Mouse (Mus musculus) CH12.LX (cell line): ENCODE data around the gene Slc9b2.

Experiments
- CHD1 ChIP-seq: IDR thresholded peaks from 2 replicates; pipeline ENCODE4 v1.6.1; 2012; ENCODE audit warnings: low read depth, low read length, improper control_type of control experiment, inconsistent platforms
- CTCF ChIP-seq, 2 experiments: IDR thresholded peaks in 1 of 2; conservative IDR thresholded peaks in 1 of 2; 2 replicates each; pipeline ENCODE4 v1.5.1; 2011 to 2012; ENCODE audit warnings: low read depth in 2 of 2, low read length in 2 of 2, improper control_type of control experiment in 1 of 2, inconsistent platforms in 1 of 2, mild to moderate bottlenecking in 1 of 2, moderate library complexity in 1 of 2
- EP300 ChIP-seq: IDR thresholded peaks from 2 replicates; pipeline ENCODE4 v1.6.1; 2011; ENCODE audit warnings: low read length, improper control_type of control experiment
- HCFC1 ChIP-seq: IDR thresholded peaks from 2 replicates; pipeline ENCODE4 v1.6.1; 2012; ENCODE audit warnings: low read depth, mild to moderate bottlenecking, inconsistent platforms, low read length, improper control_type of control experiment
- KAT2A ChIP-seq: IDR thresholded peaks from 2 replicates; pipeline ENCODE4 v1.6.1; 2012; ENCODE audit warnings: low read length, improper control_type of control experiment, inconsistent platforms; ENCODE audit not compliant: insufficient replicate concordance
- MAX ChIP-seq: IDR thresholded peaks from 2 replicates; pipeline ENCODE4 v1.6.1; 2011; ENCODE audit warnings: low read length, improper control_type of control experiment
- MYC ChIP-seq: IDR thresholded peaks from 2 replicates; pipeline ENCODE4 v1.6.1; 2011; ENCODE audit warnings: low read depth, mild to moderate bottlenecking, improper control_type of control experiment, low read length
- POLR2A ChIP-seq: IDR thresholded peaks from 2 replicates; pipeline ENCODE4 v1.6.1; 2011; ENCODE audit warnings: low read depth, mild to moderate bottlenecking, improper control_type of control experiment, low read length
- POLR2AphosphoS2 ChIP-seq: IDR thresholded peaks from 2 replicates; pipeline ENCODE4 v1.6.1; 2011; ENCODE audit warnings: low read depth, low read length, improper control_type of control experiment
- UBTF ChIP-seq: IDR thresholded peaks from 2 replicates; pipeline ENCODE4 v1.6.1; 2012; ENCODE audit warnings: low read depth, mild to moderate bottlenecking, inconsistent platforms, low read length, improper control_type of control experiment, moderate library complexity
- USF2 ChIP-seq: conservative IDR thresholded peaks from 2 replicates; pipeline ENCODE4 v1.6.1; 2011; ENCODE audit warnings: low read depth, low read length, improper control_type of control experiment
- ZC3H11A ChIP-seq: IDR thresholded peaks from 2 replicates; pipeline ENCODE4 v1.6.1; 2012; ENCODE audit warnings: low read depth, mild to moderate bottlenecking, inconsistent platforms, low read length, improper control_type of control experiment

GRCm38 (mm10) chr3:135379868-135380267 is 72.4 kb downstream of the Slc9b2 start:
- TF ChIP-seq CTCF (conservative IDR thresholded peaks at IDR 0.05 in 1 of 2, IDR thresholded peaks at IDR 0.05 in 1 of 2; ENCODE audit: low read depth in 2 of 2, low read length in 2 of 2), result no peak
- TF ChIP-seq POLR2AphosphoS2, result no peak
- TF ChIP-seq POLR2A, result no peak
- TF ChIP-seq UBTF, result no peak
- TF ChIP-seq EP300, result no peak
- no peak for TF ChIP-seq MAX
- TF ChIP-seq USF2, result no peak
- TF ChIP-seq ZC3H11A, result no peak
- no peak for TF ChIP-seq CHD1
- TF ChIP-seq KAT2A, result no peak
- no peak for TF ChIP-seq MYC
- TF ChIP-seq HCFC1, result no peak
